Mouse (Mus musculus): ENCODE data around the gene Sergef. TPM values are rescaled to one million over a fixed set of nuclear protein-coding genes. Genes with fewer than 3 reads are reported as not detected.

The Sergef gene
- total and polyA plus RNA-seq, 2 experiments from 2014 or later, result 41.8 to 48.0 TPM

- Histone ChIP-seq H3K9me3 (ENCODE audit: low read length) (no peaks in the 10 kb centered on the region), H3K9ac (replicated peaks; ENCODE audit: low read length) (no peak overlapping the region), H3K27ac (no peak overlapping the region), H3K4me1 (ENCODE audit: insufficient read depth, low read length) (no peaks in the 10 kb centered on the region), H3K4me3 (ENCODE audit: low read length) (no peak overlapping the region), H3K4me2 (ENCODE audit: low read depth, low read length) (no peak overlapping the region), H3K36me3 (ENCODE audit: insufficient read depth, low read length) (no peaks in the 10 kb centered on the region), H3K27me3 (ENCODE audit: insufficient read depth, low read length) (no peaks in the 10 kb centered on the region)
- TF ChIP-seq CTCF (IDR thresholded peaks at IDR 0.05; ENCODE audit: low read depth), result no peak
- WGBS, result 62% methylated on average over 4 of the region's 4 CpGs
- ATAC-seq, result no peak
- peak; percentile 24 for DNase-seq (ENCODE audit: low spot score)
Measured at GRCm38 (mm10) chr7:46648431-46649140, 9.0 kb upstream of the Sergef start.

- ATAC-seq, result no peak
- no peak overlapping the region for H3K4me2 ChIP-seq (ENCODE audit: low read depth, low read length)
- no peaks in the 10 kb centered on the region for H3K36me3 ChIP-seq (ENCODE audit: insufficient read depth, low read length)
- H3K4me1 ChIP-seq (ENCODE audit: insufficient read depth, low read length), result no peaks in the 10 kb centered on the region
- peak; percentile 56 for TF ChIP-seq CTCF (IDR thresholded peaks at IDR 0.05; ENCODE audit: low read depth)
- DNase-seq (ENCODE audit: low spot score), result no peak
- H3K9ac ChIP-seq (replicated peaks; ENCODE audit: low read length), result no peak overlapping the region
- no peak overlapping the region for H3K4me3 ChIP-seq (ENCODE audit: low read length)
- no peaks in the 10 kb centered on the region for H3K9me3 ChIP-seq (ENCODE audit: low read length)
- no peak overlapping the region for H3K27ac ChIP-seq
- no peaks in the 10 kb centered on the region for H3K27me3 ChIP-seq (ENCODE audit: insufficient read depth, low read length)
- WGBS, result 85% methylated on average over 1 of the region's 1 CpGs
Measured at GRCm38 (mm10) chr7:46643172-46643571, 3.6 kb upstream of the Sergef start.

- no peaks in the 10 kb centered on the region for H3K27me3 ChIP-seq (ENCODE audit: insufficient read depth, low read length)
- H3K27ac ChIP-seq, result peak overlapping the region; percentile 84
- peak; percentile 1; the same call in 1 of the 2 replicates for TF ChIP-seq CTCF (IDR thresholded peaks at IDR 0.05; ENCODE audit: low read depth)
- DNase-seq (ENCODE audit: low spot score) (no peak), ATAC-seq (no peak)
- H3K36me3 ChIP-seq (ENCODE audit: insufficient read depth, low read length), result no peaks in the 10 kb centered on the region
- WGBS, result 9% methylated on average over 17 of the region's 17 CpGs
- peak overlapping the region; percentile 72 for H3K4me3 ChIP-seq (ENCODE audit: low read length)
- no peaks in the 10 kb centered on the region for H3K4me1 ChIP-seq (ENCODE audit: insufficient read depth, low read length)
- no peaks in the 10 kb centered on the region for H3K9me3 ChIP-seq (ENCODE audit: low read length)
- peak overlapping the region; percentile 80 for H3K9ac ChIP-seq (replicated peaks; ENCODE audit: low read length)
- H3K4me2 ChIP-seq (ENCODE audit: low read depth, low read length), result peak overlapping the region; percentile 82
Measured at GRCm38 (mm10) chr7:46640062-46640461, 455 bp upstream of the Sergef start.

- Histone ChIP-seq H3K4me1 (ENCODE audit: insufficient read depth, low read length) (no peaks in the 10 kb centered on the region), H3K9me3 (ENCODE audit: low read length) (no peaks in the 10 kb centered on the region), H3K36me3 (ENCODE audit: insufficient read depth, low read length) (no peaks in the 10 kb centered on the region), H3K4me3 (ENCODE audit: low read length) (peak overlapping the region; percentile 72), H3K9ac (replicated peaks; ENCODE audit: low read length) (peak overlapping the region; percentile 80), H3K27ac (peak overlapping the region; percentile 84), H3K4me2 (ENCODE audit: low read depth, low read length) (peak overlapping the region; percentile 82), H3K27me3 (ENCODE audit: insufficient read depth, low read length) (no peaks in the 10 kb centered on the region)
- WGBS, result 5% methylated on average over 30 of the region's 32 CpGs
- TF ChIP-seq CTCF (IDR thresholded peaks at IDR 0.05; ENCODE audit: low read depth), result no peak
- ATAC-seq, result peak; percentile 48
- DNase-seq (ENCODE audit: low spot score), result peak; percentile 41
Measured at GRCm38 (mm10) chr7:46638889-46639691, 517 bp downstream of the Sergef start.

GRCm38 (mm10) chr7:46628375-46628975 lies 11.1 kb downstream of the Sergef start:
- H3K9ac ChIP-seq (replicated peaks; ENCODE audit: low read length), result no peak overlapping the region
- H3K36me3 ChIP-seq (ENCODE audit: insufficient read depth, low read length), result peaks cover 27% of the 10 kb centered on the region
- no peaks in the 10 kb centered on the region for H3K27me3 ChIP-seq (ENCODE audit: insufficient read depth, low read length)
- H3K27ac ChIP-seq, result no peak overlapping the region
- no peak overlapping the region for H3K4me3 ChIP-seq (ENCODE audit: low read length)
- H3K9me3 ChIP-seq (ENCODE audit: low read length), result no peaks in the 10 kb centered on the region
- 32% methylated on average over 8 of the region's 8 CpGs for WGBS
- ATAC-seq (no peak), DNase-seq (ENCODE audit: low spot score) (peak; percentile 14)
- H3K4me1 ChIP-seq (ENCODE audit: insufficient read depth, low read length), result no peaks in the 10 kb centered on the region
- TF ChIP-seq CTCF (IDR thresholded peaks at IDR 0.05; ENCODE audit: low read depth), result peak; percentile 34
- no peak overlapping the region for H3K4me2 ChIP-seq (ENCODE audit: low read depth, low read length)

- WGBS, result 50% methylated on average over 2 of the region's 3 CpGs
- no peak overlapping the region for H3K4me3 ChIP-seq (ENCODE audit: low read length)
- TF ChIP-seq CTCF (IDR thresholded peaks at IDR 0.05; ENCODE audit: low read depth), result no peak
- no peaks in the 10 kb centered on the region for H3K4me1 ChIP-seq (ENCODE audit: insufficient read depth, low read length)
- no peak; the same call in 1 of the 2 replicates for ATAC-seq
- no peak overlapping the region for H3K27ac ChIP-seq
- H3K9ac ChIP-seq (replicated peaks; ENCODE audit: low read length), result no peak overlapping the region
- H3K36me3 ChIP-seq (ENCODE audit: insufficient read depth, low read length), result peaks cover 17% of the 10 kb centered on the region
- no peaks in the 10 kb centered on the region for H3K9me3 ChIP-seq (ENCODE audit: low read length)
- DNase-seq (ENCODE audit: low spot score), result no peak
- H3K27me3 ChIP-seq (ENCODE audit: insufficient read depth, low read length), result no peaks in the 10 kb centered on the region
- H3K4me2 ChIP-seq (ENCODE audit: low read depth, low read length), result no peak overlapping the region
Measured at GRCm38 (mm10) chr7:46623979-46624378, 15.6 kb downstream of the Sergef start.
